Mouse (Mus musculus) liver, embryonic 15.5 days (tissue): ENCODE measurements around the gene Alk. TPM values are rescaled to one million over a fixed set of nuclear protein-coding genes. Genes with fewer than 3 reads are reported as not detected.

Experiments used
- ATAC-seq: fragments of 200-750 bp; cut with Nextera tagmentation; 2 replicates; pipeline ENCODE4 v1.8.0; 2017; ENCODE audit warnings: moderate number of reproducible peaks, mild to moderate bottlenecking, moderate library complexity; ENCODE audit not compliant: insufficient read depth
- H3K27ac ChIP-seq: fragments of 300-500 bp; sonication (generic); replicated peaks from 2 replicates; pipeline ENCODE4 v1.5.1; 2015; ENCODE audit warnings: mild to moderate bottlenecking, inconsistent platforms
- H3K27me3 ChIP-seq: fragments of 300-500 bp; sonication (generic); 2 replicates; pipeline ENCODE4 v1.6.1; 2015; ENCODE audit warnings: mild to moderate bottlenecking, inconsistent platforms
- H3K36me3 ChIP-seq: fragments of 300-500 bp; sonication (generic); replicated peaks from 2 replicates; pipeline ENCODE4 v1.6.1; 2015; ENCODE audit warnings: moderate library complexity, mild to moderate bottlenecking, inconsistent platforms
- H3K4me1 ChIP-seq: fragments of 300-500 bp; sonication (generic); replicated peaks from 2 replicates; pipeline ENCODE4 v1.6.1; 2015; ENCODE audit warnings: inconsistent platforms
- H3K4me2 ChIP-seq: fragments of 300-500 bp; sonication (generic); 2 replicates; pipeline ENCODE4 v1.6.1; 2015; ENCODE audit warnings: moderate library complexity, mild to moderate bottlenecking, inconsistent platforms
- H3K4me3 ChIP-seq: fragments of 300-500 bp; sonication (generic); replicated peaks from 2 replicates; pipeline ENCODE4 v1.5.1; 2015; ENCODE audit warnings: mild to moderate bottlenecking, inconsistent platforms
- H3K9ac ChIP-seq: fragments of 300-500 bp; sonication (generic); 2 replicates; pipeline ENCODE4 v1.6.1; 2015; ENCODE audit warnings: moderate library complexity, mild to moderate bottlenecking, inconsistent platforms
- H3K9me3 ChIP-seq: fragments of 300-500 bp; sonication (generic); replicated peaks from 2 replicates; pipeline ENCODE4 v1.6.1; 2016; ENCODE audit warnings: inconsistent platforms
- WGBS: fragments of 180-500 bp; shearing (Covaris S2); methylation state at CpG from one replicate; pipeline ENCODE4 v1.1.7; 2015; ENCODE audit warnings: mixed read lengths; ENCODE audit not compliant: insufficient replicate concordance; 5-methylcytosine and 5-hydroxymethylcytosine counted together
- polyA plus RNA-seq: library from polyadenylated mRNA; unstranded; fragments of >200 nt; fragmentation: Nextera tagmentation; extraction: Ambion mirVana; gene quantifications from 2 replicates; pipeline ENCODE4 v1.2.1, GENCODE M21; 2015

Alk gene
- 0.03 and 0.06 TPM in 2 replicates for polyA plus RNA-seq

DNA sequence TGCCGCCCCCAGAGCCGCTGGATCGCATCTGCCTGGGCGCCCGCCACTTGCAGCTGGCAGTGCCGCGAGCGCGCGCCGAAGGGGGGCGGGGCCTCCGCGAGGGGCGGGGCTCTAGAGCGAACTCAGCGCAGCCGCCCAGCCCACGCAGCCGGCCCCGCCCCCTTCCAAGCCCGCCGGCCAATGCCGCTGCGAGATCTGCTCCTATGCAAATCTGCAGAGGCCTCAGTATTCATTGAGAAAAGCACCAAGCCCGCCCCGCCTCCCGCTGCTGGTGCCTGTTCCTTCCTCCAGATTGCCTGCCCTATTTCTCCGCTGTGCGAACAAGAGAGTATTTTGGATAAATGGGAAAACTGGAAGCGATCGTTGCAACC is at the start of gene Alk:
Gene Alk, minus strand, starts transcription at position 18 of the 371 bp plus-strand sequence.
- ATAC-seq, result peak; percentile 63; the same call in 1 of the 2 replicates
- H3K4me3 ChIP-seq, result peak within 1 kb of the TSS; percentile 22; the same call in 1 of the 2 replicates
- H3K36me3 ChIP-seq, result no peaks in the 10 kb centered on the region
- H3K27me3 ChIP-seq, result peaks cover 39% of the 10 kb centered on the region
- H3K27ac ChIP-seq, result no peak within 1 kb of the TSS
- H3K9me3 ChIP-seq, result no peaks in the 10 kb centered on the region
- H3K4me2 ChIP-seq, result peak within 1 kb of the TSS; percentile 54
- H3K4me1 ChIP-seq, result 0 out of 2 replicates have a peak, but pooled peaks cover 3% of the 10 kb centered on the region
- 2% methylated on average over 31 of the region's 32 CpGs for WGBS
- H3K9ac ChIP-seq, result no peak within 1 kb of the TSS

DNA sequence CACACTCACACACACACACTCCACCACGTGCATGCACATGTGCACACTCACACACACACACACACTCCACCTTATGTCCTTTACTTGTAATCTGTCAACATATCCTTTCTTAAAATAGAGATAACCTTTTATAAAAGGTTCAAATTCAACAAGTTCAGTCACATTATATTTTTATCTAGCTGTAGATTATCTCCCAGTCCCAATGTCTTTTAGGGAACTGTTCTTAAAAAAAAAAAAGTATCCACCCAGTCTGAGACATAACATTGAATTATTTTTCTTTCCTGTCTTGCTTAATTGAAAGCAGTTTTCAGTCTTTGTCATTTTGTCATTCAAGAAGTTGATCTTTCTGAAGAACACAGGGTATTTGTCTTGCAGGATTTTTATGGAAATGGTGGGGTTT is 48.4 kb upstream of the Alk start:
- Histone ChIP-seq H3K4me1 (no peaks in the 10 kb centered on the region), H3K9ac (no peak overlapping the region), H3K36me3 (no peaks in the 10 kb centered on the region), H3K27ac (no peak overlapping the region), H3K27me3 (no peaks in the 10 kb centered on the region), H3K9me3 (no peaks in the 10 kb centered on the region), H3K4me2 (no peak overlapping the region), H3K4me3 (no peak overlapping the region)
- ATAC-seq, result no peak
- WGBS, result 47% methylated on average over 1 of the region's 1 CpGs

DNA sequence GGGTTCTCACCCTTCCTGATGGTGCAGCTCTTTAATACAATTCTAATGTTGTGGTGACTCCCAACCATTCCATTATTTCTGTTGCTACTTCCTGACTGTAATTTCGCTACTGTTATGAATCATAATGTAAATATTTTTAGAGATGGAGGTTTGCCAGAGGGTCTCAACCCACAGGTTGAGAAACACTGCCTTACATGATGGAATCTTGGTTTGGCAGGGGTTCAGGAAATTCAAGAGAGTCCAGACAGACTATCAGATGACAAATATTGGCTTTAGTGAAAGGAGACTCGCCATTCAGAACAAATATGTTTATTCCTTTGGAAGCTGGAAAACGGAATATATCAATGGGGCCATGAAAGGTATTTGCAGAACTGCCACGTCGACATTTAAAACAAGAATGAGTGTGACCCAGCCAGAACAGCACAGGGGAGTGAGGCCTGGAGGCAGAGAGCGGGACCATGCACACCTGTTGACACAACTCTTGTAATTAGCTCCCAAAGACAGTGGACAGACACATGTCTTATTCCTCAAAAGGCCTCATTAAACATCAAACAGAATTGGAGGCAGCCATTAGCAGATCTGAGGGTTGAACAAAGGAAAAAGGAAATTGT is 44.3 kb upstream of the Alk start:
- no peaks in the 10 kb centered on the region for H3K9me3 ChIP-seq
- ATAC-seq, result no peak
- no peak overlapping the region for H3K9ac ChIP-seq
- no peaks in the 10 kb centered on the region for H3K36me3 ChIP-seq
- WGBS, result 42% methylated on average over 6 of the region's 6 CpGs
- H3K27ac ChIP-seq, result no peak overlapping the region
- no peak overlapping the region for H3K4me2 ChIP-seq
- H3K27me3 ChIP-seq, result no peaks in the 10 kb centered on the region
- H3K4me1 ChIP-seq, result no peaks in the 10 kb centered on the region
- no peak overlapping the region for H3K4me3 ChIP-seq

DNA sequence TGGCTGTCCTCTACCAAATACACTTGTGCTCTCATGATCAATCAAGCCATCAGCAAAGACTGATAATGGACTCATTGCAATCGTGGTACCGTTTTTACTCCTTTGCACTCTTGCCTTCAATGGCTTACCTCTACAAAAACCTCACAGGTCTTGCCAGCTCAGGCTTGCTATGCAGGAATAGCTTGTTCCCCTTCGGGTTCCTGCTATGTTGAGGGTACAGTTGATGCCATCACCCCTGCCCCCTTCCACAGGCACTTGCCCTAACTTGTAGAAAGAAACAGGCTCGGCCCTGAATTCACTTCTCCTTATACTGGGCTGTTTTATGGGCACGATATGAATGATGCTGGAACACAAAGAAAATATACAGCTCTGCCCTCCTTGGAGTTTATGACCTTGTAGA is 41.7 kb upstream of the Alk start:
- no peaks in the 10 kb centered on the region for H3K4me1 ChIP-seq
- H3K4me2 ChIP-seq, result no peak overlapping the region
- no peak overlapping the region for H3K4me3 ChIP-seq
- ATAC-seq, result no peak
- no peak overlapping the region for H3K9ac ChIP-seq
- no peak overlapping the region for H3K27ac ChIP-seq
- no peaks in the 10 kb centered on the region for H3K36me3 ChIP-seq
- no peaks in the 10 kb centered on the region for H3K9me3 ChIP-seq
- 58% methylated on average over 5 of the region's 5 CpGs for WGBS
- H3K27me3 ChIP-seq, result no peaks in the 10 kb centered on the region

DNA sequence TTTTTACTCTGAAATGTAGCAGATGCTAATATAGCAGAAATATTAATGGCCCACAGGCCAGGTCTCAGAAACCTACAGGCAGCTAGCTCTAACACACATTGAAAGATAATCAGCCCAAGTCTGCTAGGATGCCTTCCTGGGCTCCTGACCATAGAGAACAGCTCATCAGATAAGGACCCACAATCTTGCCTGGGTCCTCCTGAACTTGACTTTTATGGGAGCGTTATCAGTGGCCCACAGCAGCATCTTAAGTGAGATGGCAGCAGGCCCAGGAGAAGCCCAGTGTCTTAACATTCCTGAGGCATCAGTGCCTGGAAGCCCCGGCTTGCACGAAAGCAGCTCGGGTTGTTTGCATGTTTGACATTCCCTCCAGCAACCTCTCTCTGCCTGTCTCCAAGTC is 35.7 kb upstream of the Alk start:
- Histone ChIP-seq H3K27me3 (no peaks in the 10 kb centered on the region), H3K9ac (no peak overlapping the region), H3K4me3 (no peak overlapping the region), H3K27ac (no peak overlapping the region), H3K4me2 (no peak overlapping the region), H3K4me1 (no peaks in the 10 kb centered on the region), H3K9me3 (0 out of 2 replicates have a peak, but pooled peaks cover 6% of the 10 kb centered on the region), H3K36me3 (no peaks in the 10 kb centered on the region)
- ATAC-seq, result no peak
- WGBS, result 52% methylated on average over 4 of the region's 4 CpGs

DNA sequence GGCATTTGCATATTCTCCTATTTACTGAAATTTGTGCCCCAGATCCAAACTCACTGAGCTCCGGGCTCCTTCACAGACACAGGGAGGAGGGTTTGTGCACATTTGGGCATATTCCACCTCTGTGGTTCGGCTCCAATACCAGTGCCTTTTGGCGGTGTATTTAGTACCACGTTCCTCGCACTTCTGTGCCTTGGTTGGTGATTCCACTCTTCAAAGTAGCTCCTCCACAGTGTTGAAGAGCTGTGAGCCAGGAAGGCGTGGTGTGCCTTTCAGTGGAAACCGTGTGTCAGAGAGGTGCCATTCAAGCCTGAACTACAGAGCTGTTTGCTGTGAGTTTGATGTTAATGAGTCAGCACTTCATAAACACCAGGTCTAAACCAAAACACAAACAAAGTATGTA is 35.0 kb upstream of the Alk start:
- no peak overlapping the region for H3K9ac ChIP-seq
- 58% methylated on average over 7 of the region's 7 CpGs for WGBS
- no peak for ATAC-seq
- H3K27me3 ChIP-seq, result no peaks in the 10 kb centered on the region
- no peak overlapping the region for H3K4me3 ChIP-seq
- H3K4me1 ChIP-seq, result no peaks in the 10 kb centered on the region
- H3K36me3 ChIP-seq, result no peaks in the 10 kb centered on the region
- no peak overlapping the region for H3K4me2 ChIP-seq
- H3K9me3 ChIP-seq, result 0 out of 2 replicates have a peak, but pooled peaks cover 6% of the 10 kb centered on the region
- H3K27ac ChIP-seq, result no peak overlapping the region

DNA sequence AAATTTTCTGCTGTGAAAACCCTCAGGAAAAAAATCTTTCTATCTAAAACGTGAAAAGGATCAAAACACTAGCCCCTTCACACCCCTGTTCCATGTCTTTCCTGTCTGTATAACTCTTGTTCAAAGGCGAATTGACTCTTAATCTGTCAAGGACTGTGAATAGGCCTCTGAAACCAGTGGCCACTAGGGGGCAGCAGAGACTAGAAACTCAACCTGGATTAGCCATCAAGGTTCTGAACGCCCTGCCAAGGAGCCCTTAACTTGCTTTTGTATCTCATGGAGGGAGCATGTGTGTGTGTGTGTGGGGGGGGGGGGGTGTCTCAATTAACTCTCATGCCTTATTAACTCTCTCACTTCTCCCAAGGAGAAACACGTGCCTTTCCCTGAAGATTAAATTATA is 1.8 kb upstream of the Alk start:
- H3K4me3 ChIP-seq, result no peak overlapping the region
- 10% methylated on average over 4 of the region's 4 CpGs for WGBS
- ATAC-seq, result no peak
- H3K9me3 ChIP-seq, result no peaks in the 10 kb centered on the region
- H3K27me3 ChIP-seq, result peaks cover 39% of the 10 kb centered on the region
- H3K36me3 ChIP-seq, result no peaks in the 10 kb centered on the region
- H3K27ac ChIP-seq, result no peak overlapping the region
- H3K4me2 ChIP-seq, result no peak overlapping the region
- H3K9ac ChIP-seq, result no peak overlapping the region
- 0 out of 2 replicates have a peak, but pooled peaks cover 3% of the 10 kb centered on the region for H3K4me1 ChIP-seq

DNA sequence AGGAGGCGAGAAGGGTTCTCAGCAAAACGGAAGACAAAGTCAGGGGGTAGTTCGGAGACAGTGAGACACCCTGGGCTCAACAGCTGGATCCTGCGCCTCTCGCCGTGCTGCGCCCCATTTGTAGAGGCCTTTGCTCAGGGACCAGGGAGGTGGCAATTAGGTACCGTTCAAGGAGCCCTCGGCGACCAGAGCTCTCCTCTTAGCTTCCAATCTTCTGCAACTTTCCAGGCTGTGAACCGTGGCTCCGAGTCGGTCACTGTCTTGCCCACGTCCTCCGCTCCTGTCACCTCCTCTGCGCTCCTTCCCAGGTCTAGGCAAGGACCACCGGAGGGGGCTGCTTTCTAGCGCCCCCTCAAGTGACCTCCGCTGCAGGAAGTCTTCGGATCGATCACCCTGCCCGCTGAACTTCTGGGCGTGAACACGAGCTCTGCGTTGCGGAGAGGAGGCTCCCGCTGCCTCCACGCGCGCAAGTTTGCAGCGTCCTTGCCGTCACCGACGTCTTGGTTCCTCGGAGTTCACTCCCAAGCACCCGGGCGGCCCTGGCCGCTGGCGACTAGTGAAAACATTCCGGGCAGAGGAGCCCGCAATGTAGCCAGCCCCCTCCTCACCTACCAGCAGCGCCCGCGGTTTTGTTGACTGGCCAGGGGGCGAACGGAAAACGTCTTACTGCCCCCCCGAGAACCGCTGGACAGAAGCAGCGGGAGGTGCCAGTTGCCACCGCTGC is 379 bp downstream of the Alk start:
- Histone ChIP-seq H3K27me3 (peaks cover 39% of the 10 kb centered on the region), H3K4me2 (peak overlapping the region; percentile 54), H3K4me3 (peak overlapping the region; percentile 22; the same call in 1 of the 2 replicates), H3K4me1 (0 out of 2 replicates have a peak, but pooled peaks cover 3% of the 10 kb centered on the region), H3K9ac (no peak overlapping the region), H3K27ac (no peak overlapping the region), H3K36me3 (no peaks in the 10 kb centered on the region), H3K9me3 (no peaks in the 10 kb centered on the region)
- no peak for ATAC-seq
- WGBS, result 5% methylated on average over 51 of the region's 51 CpGs

DNA sequence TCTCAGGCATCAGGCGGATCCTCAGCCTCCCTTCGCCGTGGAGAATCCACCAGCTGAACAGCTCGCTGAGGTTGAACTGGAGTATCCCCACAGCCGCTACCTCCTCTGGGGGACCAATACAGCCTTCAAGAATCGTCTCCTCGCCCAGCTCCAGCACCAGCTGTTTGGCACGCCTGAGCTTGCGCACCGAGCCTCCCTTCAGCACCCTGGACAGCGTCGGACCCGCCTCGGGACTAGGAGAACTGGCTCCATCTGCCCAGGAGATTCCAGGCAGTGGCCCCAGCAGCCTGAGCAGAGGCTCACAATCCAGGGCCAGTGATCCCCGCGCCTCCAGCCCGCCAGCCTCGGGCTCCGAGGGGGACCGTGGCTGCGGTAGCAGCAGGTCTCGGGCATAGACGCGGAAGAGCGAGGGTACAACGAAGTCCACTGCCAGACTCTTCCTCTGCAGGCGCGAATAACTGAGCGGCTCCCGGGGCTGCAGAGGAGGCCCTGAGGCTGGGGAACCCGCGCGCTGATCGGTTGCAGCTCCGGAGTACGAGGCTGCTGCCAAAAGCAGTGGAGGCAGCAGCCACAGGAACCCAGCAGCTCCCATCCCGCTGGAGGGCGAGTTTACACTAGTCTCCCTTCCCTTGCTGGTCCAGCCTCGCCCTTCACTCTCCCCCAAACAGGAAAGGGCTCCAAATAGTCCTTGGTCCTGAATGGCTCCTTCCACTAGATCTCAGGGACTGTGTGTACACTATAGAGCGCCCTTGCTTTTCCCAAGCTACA is 1.1 kb downstream of the Alk start:
- 0 out of 2 replicates have a peak, but pooled peaks cover 3% of the 10 kb centered on the region for H3K4me1 ChIP-seq
- H3K27me3 ChIP-seq, result peaks cover 39% of the 10 kb centered on the region
- no peak overlapping the region for H3K4me3 ChIP-seq
- H3K9me3 ChIP-seq, result no peaks in the 10 kb centered on the region
- H3K27ac ChIP-seq, result no peak overlapping the region
- H3K4me2 ChIP-seq, result no peak overlapping the region
- no peak overlapping the region for H3K9ac ChIP-seq
- WGBS, result 2% methylated on average over 40 of the region's 40 CpGs
- no peak for ATAC-seq
- H3K36me3 ChIP-seq, result no peaks in the 10 kb centered on the region

DNA sequence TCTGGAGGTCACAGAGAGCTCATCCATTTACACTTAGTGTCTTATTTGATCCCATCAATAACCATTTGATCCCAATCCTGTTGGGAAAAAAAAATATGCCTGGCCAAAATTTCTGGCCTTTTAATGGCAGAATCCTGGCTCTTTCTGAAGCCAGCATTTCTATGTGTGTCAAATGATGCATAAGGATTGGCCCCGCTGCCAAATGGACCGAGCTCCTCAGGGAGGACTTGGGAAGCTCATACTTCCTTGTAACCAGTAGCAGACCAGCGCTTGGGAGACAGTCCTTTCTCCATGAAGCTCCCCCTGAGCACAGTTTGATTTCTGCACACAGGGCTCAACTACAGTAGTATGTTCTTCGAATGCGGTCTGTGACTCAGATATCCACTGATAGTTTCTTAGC is 3.6 kb downstream of the Alk start:
- no peak overlapping the region for H3K9ac ChIP-seq
- no peak overlapping the region for H3K4me2 ChIP-seq
- H3K9me3 ChIP-seq, result no peaks in the 10 kb centered on the region
- H3K36me3 ChIP-seq, result no peaks in the 10 kb centered on the region
- peaks cover 39% of the 10 kb centered on the region for H3K27me3 ChIP-seq
- H3K27ac ChIP-seq, result no peak overlapping the region
- H3K4me3 ChIP-seq, result no peak overlapping the region
- no peak for ATAC-seq
- 67% methylated on average over 5 of the region's 5 CpGs for WGBS
- 0 out of 2 replicates have a peak, but pooled peaks cover 3% of the 10 kb centered on the region for H3K4me1 ChIP-seq

DNA sequence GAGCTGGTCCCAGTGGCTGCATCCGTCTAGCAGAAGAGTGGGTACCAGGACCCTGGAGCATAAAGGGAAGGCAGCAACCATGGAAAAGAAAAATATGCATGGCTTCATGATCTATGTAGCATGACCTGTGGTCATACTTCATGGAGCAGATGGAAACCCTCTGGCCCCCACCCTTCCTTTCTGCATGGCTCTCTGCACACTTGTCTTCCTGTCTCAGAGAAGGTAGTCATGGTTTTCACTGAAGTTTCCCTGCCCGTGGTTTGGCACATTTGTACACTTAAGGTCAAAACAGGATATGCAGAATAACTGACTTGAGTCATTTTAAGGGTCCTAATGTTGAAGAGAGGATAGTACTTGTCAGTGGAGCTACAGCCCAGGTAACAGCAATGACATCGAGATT is 16.8 kb downstream of the Alk start:
- no peaks in the 10 kb centered on the region for H3K9me3 ChIP-seq
- no peak overlapping the region for H3K4me2 ChIP-seq
- H3K4me3 ChIP-seq, result no peak overlapping the region
- no peak overlapping the region for H3K9ac ChIP-seq
- no peak for ATAC-seq
- no peaks in the 10 kb centered on the region for H3K4me1 ChIP-seq
- no peaks in the 10 kb centered on the region for H3K36me3 ChIP-seq
- 54% methylated on average over 3 of the region's 3 CpGs for WGBS
- H3K27me3 ChIP-seq, result no peaks in the 10 kb centered on the region
- H3K27ac ChIP-seq, result no peak overlapping the region
